Mouse (Mus musculus) hindbrain, embryonic 12.5 days (tissue): ENCODE results near the gene Spred3. TPM values are rescaled to one million over a fixed set of nuclear protein-coding genes. Genes with fewer than 3 reads are reported as not detected.

Source experiments
- ATAC-seq: fragments of 200-750 bp; cut with Nextera tagmentation; 2 replicates; pipeline ENCODE4 v1.8.0; 2017; ENCODE audit warnings: moderate TSS enrichment; ENCODE audit not compliant: low FRiP score
- H3K27ac ChIP-seq: fragments of 300-500 bp; sonication (generic); 2 replicates; pipeline ENCODE4 v1.5.1; 2016; ENCODE audit warnings: mild to moderate bottlenecking
- H3K27me3 ChIP-seq: fragments of 300-500 bp; sonication (generic); 2 replicates; pipeline ENCODE4 v1.6.1; 2016; ENCODE audit warnings: mild to moderate bottlenecking
- H3K36me3 ChIP-seq: fragments of 300-500 bp; sonication (generic); 2 replicates; pipeline ENCODE4 v1.6.1; 2016; ENCODE audit warnings: mild to moderate bottlenecking
- H3K4me1 ChIP-seq: fragments of 300-500 bp; sonication (generic); 2 replicates; pipeline ENCODE4 v1.6.1; 2016
- H3K4me2 ChIP-seq: fragments of 300-500 bp; sonication (generic); replicated peaks from 2 replicates; pipeline ENCODE4 v1.6.1; 2016; ENCODE audit warnings: mild to moderate bottlenecking
- H3K4me3 ChIP-seq: fragments of 300-500 bp; sonication (generic); 2 replicates; pipeline ENCODE4 v1.5.1; 2016; ENCODE audit warnings: mild to moderate bottlenecking
- H3K9ac ChIP-seq: fragments of 300-500 bp; sonication (generic); 2 replicates; pipeline ENCODE4 v1.6.1; 2016; ENCODE audit warnings: mild to moderate bottlenecking, moderate library complexity
- H3K9me3 ChIP-seq: fragments of 300-500 bp; sonication (generic); replicated peaks from 2 replicates; pipeline ENCODE4 v1.6.1; 2016; ENCODE audit warnings: mild to moderate bottlenecking
- WGBS: fragments of 180-500 bp; shearing (Covaris S2); methylation state at CpG from one replicate; pipeline ENCODE4 v1.1.7; 2016; 5-methylcytosine and 5-hydroxymethylcytosine counted together
- polyA plus RNA-seq: library from polyadenylated mRNA; unstranded; fragments of >200 nt; fragmentation: Nextera tagmentation; extraction: Ambion mirVana; gene quantifications from 2 replicates; pipeline ENCODE4 v1.2.1, GENCODE M21; 2016

Spred3 gene
- polyA plus RNA-seq, 1 experiment from 2014 or later: 5.9 TPM

- Histone ChIP-seq H3K4me1 (peaks cover 8% of the 10 kb centered on the region), H3K4me3 (peak overlapping the region; percentile 19; the same call in 1 of the 2 replicates), H3K27ac (no peak overlapping the region), H3K36me3 (no peaks in the 10 kb centered on the region), H3K4me2 (peak overlapping the region; percentile 44), H3K9ac (peak overlapping the region; percentile 42), H3K9me3 (no peaks in the 10 kb centered on the region), H3K27me3 (peaks cover 8% of the 10 kb centered on the region)
- 28% methylated on average over 38 of the region's 38 CpGs for WGBS
- ATAC-seq: no peak
Measured at GRCm38 (mm10) chr7:29108992-29109955, 60.9 kb downstream of the Spred3 start.

Other genes starting within 250 kb of the Spred3 start
- 194 and 200 TPM in 2 replicates for gene Actn4, start 208.1 kb downstream of the Spred3 start, polyA plus RNA-seq
- 298 and 331 TPM in 2 replicates for gene Eif3k, start 188.5 kb downstream of the Spred3 start, polyA plus RNA-seq
- 4.9 and 5.4 TPM in 2 replicates for gene Map4k1, start 188.4 kb downstream of the Spred3 start, polyA plus RNA-seq
- gene Ryr1, start 45.2 kb downstream of the Spred3 start, polyA plus RNA-seq: 5.2 and 5.7 TPM in 2 replicates
- gene Rasgrp4, start 35.6 kb downstream of the Spred3 start, polyA plus RNA-seq: 0.46 and 1.1 TPM in 2 replicates
- 20.0 and 21.7 TPM in 2 replicates for gene Fam98c, start 14.2 kb downstream of the Spred3 start, polyA plus RNA-seq
- gene Ggn, start 201 bp downstream of the Spred3 start, polyA plus RNA-seq: 0.46 and 0.56 TPM in 2 replicates
- 285 and 288 TPM in 2 replicates for gene Psmd8, start 10.3 kb upstream of the Spred3 start, polyA plus RNA-seq
- 0.72 and 1.0 TPM in 2 replicates for gene Catsperg1, start 43.6 kb upstream of the Spred3 start, polyA plus RNA-seq
- 1.2 and 1.6 TPM in 2 replicates for gene Kcnk6, start 62.1 kb upstream of the Spred3 start, polyA plus RNA-seq
- gene Yif1b, start 67.9 kb upstream of the Spred3 start, polyA plus RNA-seq: 81.9 and 83.4 TPM in 2 replicates
- gene 2200002D01Rik, start 78.1 kb upstream of the Spred3 start, polyA plus RNA-seq: 1.8 and 2.4 TPM in 2 replicates
- 42.6 and 63.3 TPM in 2 replicates for gene Spint2, start 111.5 kb upstream of the Spred3 start, polyA plus RNA-seq
- 20.8 and 22.4 TPM in 2 replicates for gene Ppp1r14a, start 118.9 kb upstream of the Spred3 start, polyA plus RNA-seq
- gene Dpf1, start 133.5 kb upstream of the Spred3 start, polyA plus RNA-seq: 102 and 110 TPM in 2 replicates